Mouse (Mus musculus) right cerebral cortex, postnatal 25 days (tissue): ENCODE results near the gene Olfr131.
"Not testable (repeated sequence)": the region's sequence is repeated elsewhere in the genome, so short reads cannot be mapped to it uniquely, and the experiment has no call there.

Source experiments
- DNase-seq: peaks from one replicate; pipeline ENCODE4 v3.0.0; 2022

Olfr131 gene

DNA sequence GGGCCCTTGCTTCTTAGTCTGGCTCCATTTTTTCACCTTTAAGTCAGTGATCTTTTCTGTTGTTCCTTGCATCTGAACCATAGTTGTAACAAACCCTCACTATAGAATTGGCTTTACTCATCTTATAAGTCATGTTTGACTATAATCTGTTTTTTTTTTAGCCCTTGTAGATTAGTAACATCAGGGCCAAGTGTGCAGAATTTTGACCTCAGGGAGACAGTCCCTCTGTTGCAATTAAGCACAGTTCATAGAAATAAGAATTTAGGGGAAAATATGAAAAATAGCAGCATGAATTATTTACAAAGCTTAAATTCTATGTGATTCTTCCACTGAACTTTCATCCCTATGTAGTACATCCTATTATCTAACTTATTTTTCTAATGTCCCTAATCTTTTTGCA lies at the start of gene Olfr131:
Olfr131 (minus strand) TSS at position 101 of the 400 bp plus-strand sequence.
- no peak for DNase-seq

- DNase-seq = no peak
Measured at GRCm38 (mm10) chr17:38134426-38134825, 45.9 kb upstream of the Olfr131 start, which contains the start of gene Olfr132. Olfr132 (minus strand) TSS chr17:38134526.

GRCm38 (mm10) chr17:38125371-38125770 lies 36.9 kb upstream of the Olfr131 start:
- DNase-seq = not testable (repeated sequence)

DNA sequence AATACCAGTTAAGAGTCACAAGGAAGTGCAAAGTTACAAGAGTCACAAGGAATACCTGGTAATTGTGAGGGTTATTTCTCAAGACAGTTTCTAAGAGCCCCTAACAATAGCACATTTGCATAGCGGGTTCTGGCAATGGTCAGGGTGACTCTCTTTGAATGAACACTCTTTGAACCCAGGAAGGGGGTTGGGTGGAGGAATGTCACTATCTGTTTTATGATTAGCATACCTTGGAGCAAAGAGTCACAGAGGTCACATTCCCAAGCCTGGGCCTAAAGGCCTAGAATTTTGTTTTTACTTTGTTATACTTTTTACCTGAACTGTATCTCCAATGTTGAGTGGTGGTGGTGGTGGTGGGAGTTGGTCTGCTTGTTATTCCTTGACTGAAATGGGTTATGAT lies 35.7 kb upstream of the Olfr131 start:
- not testable (repeated sequence) for DNase-seq

- no peak for DNase-seq
Measured at GRCm38 (mm10) chr17:38082364-38082763, 6.1 kb downstream of the Olfr131 start.

DNA sequence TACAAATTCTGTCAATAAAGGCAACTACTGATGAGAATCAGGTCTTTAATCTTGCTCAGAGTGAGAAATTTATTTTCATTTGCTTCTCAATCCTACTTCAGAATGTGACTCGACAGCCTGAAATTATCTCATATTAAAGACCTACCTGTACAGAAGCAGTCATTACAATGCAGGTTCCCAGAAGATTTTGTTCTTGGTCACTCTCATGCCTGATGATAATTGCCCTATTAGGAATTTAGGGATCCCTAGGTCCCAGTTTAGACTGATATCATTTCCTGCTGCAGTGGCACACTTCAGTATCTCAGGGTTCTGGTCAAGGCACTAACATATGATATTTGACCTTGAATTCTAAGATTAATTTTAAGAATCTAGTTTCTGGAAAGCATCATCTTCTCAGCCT lies 24.9 kb downstream of the Olfr131 start, which contains the start of gene Olfr130:
Olfr130 (plus strand) TSS at position 301 of the 400 bp plus-strand sequence.
- DNase-seq = no peak

DNA sequence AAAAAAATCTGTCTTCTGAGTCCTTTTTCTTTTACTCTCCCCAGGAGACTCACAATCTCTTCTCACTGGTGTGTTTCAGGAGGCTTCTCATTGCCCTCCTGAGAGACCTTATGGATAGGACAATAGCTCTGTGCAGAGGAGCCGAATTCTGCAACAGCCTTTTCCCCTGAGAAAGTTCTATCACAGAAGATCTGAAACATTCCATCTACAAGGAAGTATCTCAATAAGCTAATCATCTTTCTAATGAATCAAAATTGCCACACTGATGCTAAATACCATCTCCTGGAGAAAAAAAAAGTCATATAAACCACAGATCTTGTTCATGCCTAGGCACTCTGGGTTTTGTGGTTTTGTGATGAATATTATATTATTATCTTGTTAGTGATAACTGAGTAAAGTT lies 28.5 kb downstream of the Olfr131 start, which contains the start of gene Olfr129:
Olfr129 (minus strand) TSS at position 101 of the 400 bp plus-strand sequence.
- no peak for DNase-seq
